Mouse (Mus musculus) embryonic fibroblast, embryonic 13.5 days (primary cell): ENCODE measurements at regions not wholly inside any gene's neighbourhood (a gene's known extent, or its start where the extent isn't known, plus 50 kb on each side); places are given as distances from the start of the nearest gene placed in this dataset.

Source experiments
- H3K27ac ChIP-seq: 2 replicates; pipeline ENCODE4 v1.5.1; 2012; ENCODE audit warnings: low read length, control low read depth, inconsistent platforms; ENCODE audit not compliant: insufficient read depth
- H3K4me1 ChIP-seq: 2 replicates; pipeline ENCODE4 v1.6.1; 2011; ENCODE audit warnings: low read length; ENCODE audit not compliant: control insufficient read depth, insufficient read depth
- H3K4me3 ChIP-seq: 2 replicates; pipeline ENCODE4 v1.5.1; 2011; ENCODE audit warnings: mild to moderate bottlenecking, control low read depth, low read length; ENCODE audit not compliant: insufficient read depth
- CTCF ChIP-seq: IDR thresholded peaks from 2 replicates; pipeline ENCODE4 v1.5.1; 2011; ENCODE audit warnings: mild to moderate bottlenecking, control low read depth, low read length, moderate library complexity, borderline replicate concordance; ENCODE audit not compliant: insufficient read depth
- POLR2A ChIP-seq: IDR thresholded peaks from 2 replicates; pipeline ENCODE4 v1.6.1; 2011; ENCODE audit warnings: low read depth, mild to moderate bottlenecking, control low read depth, low read length, moderate library complexity

DNA sequence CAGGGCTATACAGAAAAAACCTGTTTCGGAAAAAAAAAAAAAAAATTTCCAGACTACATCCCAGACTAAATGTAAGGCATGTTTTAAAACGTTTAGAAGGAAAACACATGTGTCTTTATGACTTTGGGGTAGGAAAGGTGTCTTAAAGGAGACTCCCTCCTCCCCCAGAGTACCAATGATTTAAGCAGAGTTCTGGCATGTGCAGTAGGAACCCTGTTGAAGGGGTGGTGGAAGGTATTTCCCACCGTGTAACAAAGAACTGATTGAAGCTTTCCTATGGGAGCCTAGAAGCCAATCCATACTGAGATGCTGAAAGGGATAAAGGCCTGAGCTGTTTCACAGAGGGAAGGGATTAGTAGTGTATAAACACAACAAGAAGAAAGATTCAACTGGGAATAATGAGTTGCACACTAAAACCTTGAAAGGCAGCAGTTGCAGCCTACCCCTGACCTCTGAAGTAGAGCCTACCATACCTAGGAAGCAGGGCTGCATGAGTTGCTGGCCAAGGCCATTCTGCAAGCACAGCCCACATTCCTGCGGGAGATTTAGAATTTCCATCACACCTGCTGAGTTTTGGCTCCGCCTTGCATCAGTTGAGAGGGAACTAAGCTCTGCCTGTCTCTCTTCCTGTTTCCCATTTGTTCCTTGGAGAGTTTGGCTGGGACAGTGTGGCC is 132.4 kb upstream of the Topaz1 start:
- H3K27ac ChIP-seq = no peak overlapping the region
- TF ChIP-seq CTCF (no peak), POLR2A (no peak)
- H3K4me3 ChIP-seq = no peak overlapping the region
- H3K4me1 ChIP-seq = no peaks in the 10 kb centered on the region

DNA sequence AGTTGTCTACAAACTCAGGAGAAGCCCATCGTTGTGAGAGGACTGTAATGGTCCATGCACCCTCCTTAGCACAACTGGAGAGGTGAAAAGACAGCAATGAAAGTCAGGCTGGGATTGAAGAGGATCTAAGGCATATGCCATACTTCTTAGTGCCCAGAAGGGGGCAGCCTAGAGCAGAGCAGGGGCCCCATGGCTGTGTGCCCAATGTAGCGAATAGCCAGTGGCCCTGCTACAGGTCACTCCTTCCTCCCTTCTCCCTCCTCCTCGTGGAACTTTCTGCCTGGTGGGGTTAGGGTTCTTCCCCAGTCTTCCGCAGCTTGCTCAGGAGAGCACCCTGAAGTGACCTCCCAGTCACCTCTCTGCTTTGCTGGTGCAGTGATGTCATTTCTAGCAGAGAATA is 131.8 kb upstream of the Topaz1 start:
- H3K4me3 ChIP-seq = no peak overlapping the region
- no peak overlapping the region for H3K27ac ChIP-seq
- TF ChIP-seq CTCF (peak; percentile 49; the same call in 1 of the 2 replicates), POLR2A (no peak)
- H3K4me1 ChIP-seq = no peaks in the 10 kb centered on the region

DNA sequence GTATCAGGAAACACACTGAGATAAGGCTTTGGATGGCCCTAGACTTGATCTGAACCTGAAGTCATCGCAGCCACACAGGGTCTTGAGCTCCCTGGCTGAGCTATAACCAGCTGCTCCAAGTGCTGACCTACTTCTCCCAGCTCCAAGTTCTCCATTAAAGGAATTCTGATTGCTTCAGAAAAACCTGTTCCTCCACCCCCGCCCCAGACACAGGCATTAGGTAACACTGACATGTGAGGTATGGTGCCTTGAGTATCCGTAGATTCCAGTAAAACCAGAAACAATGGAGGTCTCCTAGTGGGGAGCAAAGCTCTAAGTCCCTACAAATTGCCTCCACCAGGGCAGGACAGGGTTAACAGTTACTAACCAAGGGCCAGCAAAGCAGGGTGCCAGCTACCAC is 129.4 kb upstream of the Topaz1 start:
- no peaks in the 10 kb centered on the region for H3K4me1 ChIP-seq
- H3K27ac ChIP-seq = no peak overlapping the region
- no peak for TF ChIP-seq POLR2A
- no peak for TF ChIP-seq CTCF
- no peak overlapping the region for H3K4me3 ChIP-seq

DNA sequence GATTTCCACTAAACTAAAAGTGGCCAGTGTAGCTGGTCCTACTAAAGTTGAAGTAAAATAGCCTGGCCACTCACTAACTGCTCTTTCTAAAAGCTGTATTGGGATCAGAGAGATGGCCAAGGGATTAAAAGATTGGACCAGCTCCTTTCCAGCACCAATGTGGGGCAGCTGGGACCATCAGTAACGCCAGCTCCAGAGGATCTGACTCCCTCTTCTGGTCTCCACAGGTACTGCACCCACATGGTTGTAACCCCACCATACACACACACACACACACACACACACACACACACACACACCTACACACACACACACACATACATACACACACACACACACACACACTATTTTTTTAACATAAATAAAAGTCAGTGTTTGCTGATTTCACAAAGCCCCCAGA is 122.1 kb upstream of the Topaz1 start:
- TF ChIP-seq CTCF = no peak
- no peak for TF ChIP-seq POLR2A
- Histone ChIP-seq H3K27ac (no peak overlapping the region), H3K4me1 (peaks cover 6% of the 10 kb centered on the region), H3K4me3 (no peak overlapping the region)

DNA sequence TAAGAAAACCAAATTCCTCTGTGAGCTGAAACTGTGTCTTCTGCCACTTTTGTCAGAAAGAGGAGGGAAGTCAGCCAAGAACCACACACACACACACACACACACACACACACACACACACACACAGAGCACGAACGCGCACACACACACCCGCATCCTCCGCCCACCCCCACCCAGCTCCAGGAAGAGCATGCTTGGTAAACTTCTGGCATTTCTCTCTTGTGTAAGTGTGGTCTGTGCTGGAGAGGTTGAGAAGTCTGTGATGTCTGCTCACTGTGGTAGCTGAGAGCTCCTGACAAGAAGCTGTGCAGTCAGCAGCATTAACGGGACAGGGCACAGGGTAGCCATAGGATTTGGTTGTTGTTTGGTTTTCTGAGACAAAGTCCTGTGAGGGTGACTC is 120.8 kb upstream of the Topaz1 start:
- no peak overlapping the region for H3K4me3 ChIP-seq
- no peak overlapping the region for H3K27ac ChIP-seq
- peaks cover 6% of the 10 kb centered on the region for H3K4me1 ChIP-seq
- TF ChIP-seq CTCF (no peak), POLR2A (no peak)

DNA sequence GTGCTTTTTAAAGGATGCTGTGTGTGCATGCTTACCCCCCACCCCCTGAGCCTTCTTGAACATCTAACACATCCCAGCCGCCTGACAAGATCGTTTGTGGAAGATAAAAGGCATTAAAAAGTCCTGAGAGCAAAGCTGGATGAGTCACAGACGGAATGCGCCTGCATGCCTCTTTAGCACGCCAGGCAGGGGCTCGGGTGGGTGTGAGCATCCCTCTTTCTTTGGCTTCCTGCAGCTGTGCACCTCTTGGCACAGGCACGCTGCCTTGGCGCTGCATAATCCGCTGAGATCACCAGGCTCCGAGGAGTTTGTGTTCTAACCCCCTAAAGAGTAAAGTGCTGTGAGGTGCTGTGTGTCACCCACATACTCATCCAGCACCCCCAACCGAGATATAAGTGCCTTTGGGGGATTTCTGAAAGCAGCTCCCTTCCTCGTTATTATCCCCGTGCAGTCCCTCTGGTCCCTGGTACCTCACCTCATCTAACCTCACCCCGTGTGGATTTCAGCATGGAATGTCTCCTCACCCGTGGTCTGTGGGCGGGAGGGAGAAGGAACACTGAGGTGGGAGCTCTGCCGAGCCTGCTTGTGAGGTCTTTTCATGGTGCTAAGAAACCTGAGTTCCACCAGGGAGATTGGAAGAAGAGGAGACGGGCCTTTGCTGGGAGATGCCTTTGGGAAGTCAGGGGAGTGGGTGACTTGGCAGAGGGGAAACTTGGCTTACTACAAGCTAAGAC is 117.8 kb upstream of the Topaz1 start:
- peaks cover 6% of the 10 kb centered on the region for H3K4me1 ChIP-seq
- no peak overlapping the region for H3K4me3 ChIP-seq
- TF ChIP-seq CTCF (no peak), POLR2A (no peak)
- H3K27ac ChIP-seq = no peak overlapping the region

DNA sequence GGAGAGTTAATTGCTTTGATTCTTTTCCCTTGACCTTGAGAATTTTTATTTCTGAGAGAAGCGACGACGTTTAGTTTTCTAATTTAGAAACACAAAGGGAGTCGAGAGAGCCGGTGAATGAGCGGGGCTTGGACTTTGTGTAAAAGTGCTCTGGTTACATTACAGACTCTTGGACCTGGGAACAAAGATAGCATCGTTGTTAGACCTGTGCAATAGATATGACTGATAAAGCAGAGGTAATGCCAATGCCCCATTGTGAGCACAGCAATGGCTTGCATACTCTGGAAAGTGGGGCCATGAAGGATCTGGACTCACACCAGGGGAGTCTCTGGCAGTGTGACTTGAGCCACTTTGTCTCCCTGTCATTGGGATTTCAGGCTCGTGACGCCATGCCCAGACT is 115.4 kb upstream of the Topaz1 start:
- no peak overlapping the region for H3K27ac ChIP-seq
- H3K4me3 ChIP-seq = no peak overlapping the region
- no peak for TF ChIP-seq POLR2A
- TF ChIP-seq CTCF = no peak
- peaks cover 4% of the 10 kb centered on the region; the same call in 1 of the 2 replicates for H3K4me1 ChIP-seq

DNA sequence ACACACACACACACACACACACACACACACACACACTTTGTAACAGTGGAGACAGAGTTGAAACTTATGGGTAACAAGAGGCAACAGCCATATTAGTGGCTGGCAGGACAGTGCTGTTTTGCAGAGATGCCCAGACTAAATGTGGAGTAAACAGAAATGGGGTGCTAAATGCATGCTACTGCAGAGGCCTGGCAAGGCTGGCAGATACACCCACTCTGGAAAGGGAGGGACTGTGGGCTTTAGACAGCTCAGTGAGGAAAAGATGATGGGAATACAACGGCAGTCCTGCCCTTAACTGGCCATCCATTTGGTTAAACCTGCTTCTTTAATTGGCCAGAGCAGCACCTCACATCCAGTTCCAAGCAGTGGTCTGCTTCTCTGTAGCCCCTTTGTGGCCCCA is 113.7 kb upstream of the Topaz1 start:
- H3K27ac ChIP-seq = no peak overlapping the region
- no peak for TF ChIP-seq POLR2A
- TF ChIP-seq CTCF = no peak
- peaks cover 4% of the 10 kb centered on the region; the same call in 1 of the 2 replicates for H3K4me1 ChIP-seq
- no peak overlapping the region for H3K4me3 ChIP-seq

DNA sequence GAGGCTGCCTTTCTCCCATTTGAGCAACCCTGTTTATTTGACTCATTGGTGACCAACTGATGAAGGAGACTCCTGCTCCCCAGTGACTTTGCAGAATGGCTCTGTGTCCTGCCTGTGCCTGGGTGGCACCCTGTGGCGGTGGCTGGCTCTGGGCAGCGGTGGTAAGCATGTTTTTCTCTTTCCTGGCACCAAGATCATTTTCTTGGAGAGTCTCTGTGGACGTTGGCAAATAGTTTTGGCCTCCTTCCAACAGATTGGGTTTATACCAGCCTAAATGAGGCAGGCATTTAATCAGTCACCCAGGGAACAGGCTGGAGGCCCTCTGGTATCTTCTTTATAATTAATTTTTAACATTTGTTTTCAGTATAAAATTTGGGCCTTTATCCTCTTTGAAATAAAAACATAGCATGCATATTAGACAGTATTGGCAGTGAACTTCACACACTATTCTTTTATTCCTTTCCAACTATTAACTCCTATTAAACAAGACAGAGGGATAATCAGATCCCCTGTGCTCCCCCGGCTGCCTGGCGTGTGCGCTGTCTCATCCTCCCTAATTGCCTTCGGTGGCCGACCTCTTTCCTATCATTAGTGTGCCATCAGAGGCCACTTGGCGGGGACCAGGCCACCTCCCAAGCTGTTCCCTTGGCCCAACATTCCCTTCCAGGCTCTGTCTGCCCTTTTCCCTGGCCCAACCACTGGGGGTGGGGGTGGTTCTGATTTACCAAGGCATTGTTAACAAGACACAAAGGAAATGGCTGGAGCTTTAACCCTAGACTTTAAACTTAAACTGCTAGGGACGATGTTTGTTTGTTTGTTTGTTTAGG is 111.8 kb upstream of the Topaz1 start:
- no peak for TF ChIP-seq CTCF
- no peak for TF ChIP-seq POLR2A
- H3K4me1 ChIP-seq = no peaks in the 10 kb centered on the region

More for the DNA sequence above, 111.8 kb upstream of the Topaz1 start:
- Histone ChIP-seq H3K27ac (no peak overlapping the region), H3K4me3 (no peak overlapping the region)
